Mouse (Mus musculus) kidney, embryonic 15.5 days (tissue): ENCODE data around the gene Nt5c2. TPM values are rescaled to one million over a fixed set of nuclear protein-coding genes. Genes with fewer than 3 reads are reported as not detected.

ENCODE experiments used
- ATAC-seq: fragments of 200-750 bp; cut with Nextera tagmentation; replicated peaks from 2 replicates; pipeline ENCODE4 v1.8.0; 2017; ENCODE audit warnings: moderate TSS enrichment; ENCODE audit not compliant: low FRiP score
- H3K27ac ChIP-seq: fragments of 300-500 bp; sonication (generic); 2 replicates; pipeline ENCODE4 v1.5.1; 2015; ENCODE audit warnings: mild to moderate bottlenecking, inconsistent platforms
- H3K27me3 ChIP-seq: fragments of 300-500 bp; sonication (generic); 2 replicates; pipeline ENCODE4 v1.6.1; 2015; ENCODE audit warnings: inconsistent platforms
- H3K36me3 ChIP-seq: fragments of 300-500 bp; sonication (generic); 2 replicates; pipeline ENCODE4 v1.6.1; 2015; ENCODE audit warnings: inconsistent platforms
- H3K4me1 ChIP-seq: fragments of 300-500 bp; sonication (generic); 2 replicates; pipeline ENCODE4 v1.6.1; 2015; ENCODE audit warnings: inconsistent platforms
- H3K4me2 ChIP-seq: fragments of 300-500 bp; sonication (generic); 2 replicates; pipeline ENCODE4 v1.6.1; 2015; ENCODE audit warnings: moderate library complexity, mild to moderate bottlenecking, inconsistent platforms
- H3K4me3 ChIP-seq: fragments of 300-500 bp; sonication (generic); replicated peaks from 2 replicates; pipeline ENCODE4 v1.5.1; 2015; ENCODE audit warnings: mild to moderate bottlenecking, inconsistent platforms
- H3K9ac ChIP-seq: fragments of 300-500 bp; sonication (generic); 2 replicates; pipeline ENCODE4 v1.6.1; 2015; ENCODE audit warnings: mild to moderate bottlenecking, inconsistent platforms
- H3K9me3 ChIP-seq: fragments of 300-500 bp; sonication (generic); replicated peaks from 2 replicates; pipeline ENCODE4 v1.6.1; 2016; ENCODE audit warnings: inconsistent platforms
- WGBS: fragments of 180-500 bp; shearing (Covaris S2); methylation state at CpG from one replicate; pipeline ENCODE4 v1.1.7; 2015; ENCODE audit warnings: mixed read lengths; 5-methylcytosine and 5-hydroxymethylcytosine counted together
- polyA plus RNA-seq: library from polyadenylated mRNA; unstranded; fragments of >200 nt; fragmentation: Nextera tagmentation; extraction: Ambion mirVana; gene quantifications from 2 replicates; pipeline ENCODE4 v1.2.1, GENCODE M21; 2015

The Nt5c2 gene
- polyA plus RNA-seq, 1 experiment from 2014 or later, result 79.6 TPM

GRCm38 (mm10) chr19:46970121-46970729 lies 44.7 kb downstream of the Nt5c2 start:
- Histone ChIP-seq H3K4me2 (0 out of 2 replicates have a peak overlapping the region, but pooled peaks have one; percentile 5), H3K4me3 (no peak overlapping the region), H3K4me1 (peaks cover 32% of the 10 kb centered on the region), H3K9ac (no peak overlapping the region), H3K9me3 (no peaks in the 10 kb centered on the region), H3K36me3 (no peaks in the 10 kb centered on the region), H3K27ac (peak overlapping the region; percentile 37; the same call in 1 of the 2 replicates), H3K27me3 (no peaks in the 10 kb centered on the region)
- WGBS, result 40% methylated on average over 13 of the region's 13 CpGs
- no peak for ATAC-seq

- Histone ChIP-seq H3K36me3 (no peaks in the 10 kb centered on the region), H3K9me3 (no peaks in the 10 kb centered on the region), H3K4me2 (0 out of 2 replicates have a peak overlapping the region, but pooled peaks have one; percentile 5), H3K27ac (peak overlapping the region; percentile 37; the same call in 1 of the 2 replicates), H3K4me1 (peaks cover 32% of the 10 kb centered on the region), H3K4me3 (no peak overlapping the region), H3K9ac (no peak overlapping the region), H3K27me3 (no peaks in the 10 kb centered on the region)
- WGBS, result 59% methylated on average over 22 of the region's 22 CpGs
- ATAC-seq, result no peak
These were observed 45.5 kb downstream of the Nt5c2 start for GRCm38 (mm10) chr19:46969286-46969985.

GRCm38 (mm10) chr19:46968833-46969232 lies 46.1 kb downstream of the Nt5c2 start:
- Histone ChIP-seq H3K36me3 (no peaks in the 10 kb centered on the region), H3K4me3 (no peak overlapping the region), H3K4me1 (peaks cover 32% of the 10 kb centered on the region), H3K9ac (no peak overlapping the region), H3K4me2 (no peak overlapping the region), H3K9me3 (no peaks in the 10 kb centered on the region), H3K27ac (no peak overlapping the region), H3K27me3 (no peaks in the 10 kb centered on the region)
- WGBS, result 81% methylated on average over 5 of the region's 5 CpGs
- no peak for ATAC-seq

GRCm38 (mm10) chr19:46967861-46968260 lies 47.1 kb downstream of the Nt5c2 start:
- Histone ChIP-seq H3K4me2 (no peak overlapping the region), H3K4me3 (no peak overlapping the region), H3K9me3 (no peaks in the 10 kb centered on the region), H3K27ac (no peak overlapping the region), H3K36me3 (no peaks in the 10 kb centered on the region), H3K27me3 (no peaks in the 10 kb centered on the region), H3K4me1 (peaks cover 41% of the 10 kb centered on the region), H3K9ac (no peak overlapping the region)
- 64% methylated on average over 4 of the region's 4 CpGs for WGBS
- ATAC-seq, result no peak

- 91% methylated on average over 6 of the region's 6 CpGs for WGBS
- ATAC-seq, result no peak
- H3K27me3 ChIP-seq, result no peaks in the 10 kb centered on the region
These were observed 48.6 kb downstream of the Nt5c2 start for GRCm38 (mm10) chr19:46966330-46966729.

GRCm38 (mm10) chr19:46965496-46965895 lies 49.5 kb downstream of the Nt5c2 start:
- peaks cover 37% of the 10 kb centered on the region for H3K4me1 ChIP-seq

More at GRCm38 (mm10) chr19:46966330-46966729, 48.6 kb downstream of the Nt5c2 start:
- Histone ChIP-seq H3K27ac (no peak overlapping the region), H3K9me3 (no peaks in the 10 kb centered on the region), H3K4me1 (peaks cover 38% of the 10 kb centered on the region), H3K9ac (no peak overlapping the region), H3K4me2 (no peak overlapping the region), H3K36me3 (no peaks in the 10 kb centered on the region), H3K4me3 (no peak overlapping the region)

GRCm38 (mm10) chr19:46964353-46964752 lies 50.6 kb downstream of the Nt5c2 start:
- 68% methylated on average over 9 of the region's 9 CpGs for WGBS
- no peaks in the 10 kb centered on the region for H3K27me3 ChIP-seq
- H3K4me3 ChIP-seq, result no peak overlapping the region
- H3K9ac ChIP-seq, result no peak overlapping the region
- no peak for ATAC-seq
- H3K27ac ChIP-seq, result no peak overlapping the region
- H3K4me1 ChIP-seq, result peaks cover 36% of the 10 kb centered on the region
- H3K9me3 ChIP-seq, result no peaks in the 10 kb centered on the region
- H3K4me2 ChIP-seq, result no peak overlapping the region
- no peaks in the 10 kb centered on the region for H3K36me3 ChIP-seq

More at GRCm38 (mm10) chr19:46965496-46965895, 49.5 kb downstream of the Nt5c2 start:
- no peak overlapping the region for H3K4me2 ChIP-seq
- no peak overlapping the region for H3K4me3 ChIP-seq
- no peak overlapping the region for H3K9ac ChIP-seq
- no peaks in the 10 kb centered on the region for H3K36me3 ChIP-seq
- H3K27me3 ChIP-seq, result no peaks in the 10 kb centered on the region
- H3K27ac ChIP-seq, result no peak overlapping the region
- ATAC-seq, result no peak
- no peaks in the 10 kb centered on the region for H3K9me3 ChIP-seq

GRCm38 (mm10) chr19:46963440-46963839 lies 51.5 kb downstream of the Nt5c2 start:
- no peak overlapping the region for H3K4me2 ChIP-seq

GRCm38 (mm10) chr19:46962841-46963240 lies 52.1 kb downstream of the Nt5c2 start:
- Histone ChIP-seq H3K4me2 (peak overlapping the region; percentile 66), H3K4me3 (peak overlapping the region; percentile 86), H3K9me3 (no peaks in the 10 kb centered on the region), H3K36me3 (no peaks in the 10 kb centered on the region; the same call in 1 of the 2 replicates), H3K4me1 (peaks cover 31% of the 10 kb centered on the region), H3K9ac (no peak overlapping the region), H3K27ac (peak overlapping the region; percentile 96), H3K27me3 (no peaks in the 10 kb centered on the region)
- WGBS, result 20% methylated on average over 7 of the region's 7 CpGs
- no peak for ATAC-seq

More at GRCm38 (mm10) chr19:46963440-46963839, 51.5 kb downstream of the Nt5c2 start:
- H3K4me1 ChIP-seq, result peaks cover 31% of the 10 kb centered on the region
- H3K27ac ChIP-seq, result no peak overlapping the region
- no peak overlapping the region for H3K4me3 ChIP-seq
- no peaks in the 10 kb centered on the region for H3K27me3 ChIP-seq
- no peaks in the 10 kb centered on the region for H3K36me3 ChIP-seq
- H3K9me3 ChIP-seq, result no peaks in the 10 kb centered on the region
- H3K9ac ChIP-seq, result no peak overlapping the region
- ATAC-seq, result no peak

GRCm38 (mm10) chr19:46962171-46962772 lies 52.7 kb downstream of the Nt5c2 start:
- Histone ChIP-seq H3K27me3 (no peaks in the 10 kb centered on the region), H3K4me3 (peak overlapping the region; percentile 86), H3K27ac (peak overlapping the region; percentile 96), H3K36me3 (peaks cover 3% of the 10 kb centered on the region), H3K9me3 (no peaks in the 10 kb centered on the region), H3K4me2 (peak overlapping the region; percentile 66), H3K4me1 (peaks cover 31% of the 10 kb centered on the region), H3K9ac (peak overlapping the region; percentile 93)
- WGBS, result under 1% methylated on average over 33 of the region's 54 CpGs
- ATAC-seq, result peak; percentile 93

- peak; percentile 91 for ATAC-seq
- H3K9me3 ChIP-seq, result no peaks in the 10 kb centered on the region
- peak overlapping the region; percentile 93 for H3K9ac ChIP-seq
- no peaks in the 10 kb centered on the region for H3K27me3 ChIP-seq
- peaks cover 3% of the 10 kb centered on the region for H3K36me3 ChIP-seq
- H3K27ac ChIP-seq, result peak overlapping the region; percentile 96
- WGBS, result under 1% methylated on average over 22 of the region's 36 CpGs
- peaks cover 31% of the 10 kb centered on the region for H3K4me1 ChIP-seq
- H3K4me3 ChIP-seq, result peak overlapping the region; percentile 86
- peak overlapping the region; percentile 66 for H3K4me2 ChIP-seq
These were observed 53.3 kb downstream of the Nt5c2 start for GRCm38 (mm10) chr19:46961652-46962051.

- Histone ChIP-seq H3K4me1 (peaks cover 31% of the 10 kb centered on the region), H3K27me3 (no peaks in the 10 kb centered on the region), H3K4me3 (peak overlapping the region; percentile 86), H3K4me2 (peak overlapping the region; percentile 66), H3K9me3 (no peaks in the 10 kb centered on the region), H3K36me3 (peaks cover 3% of the 10 kb centered on the region), H3K9ac (peak overlapping the region; percentile 93), H3K27ac (peak overlapping the region; percentile 96)
- 4% methylated on average over 22 of the region's 22 CpGs for WGBS
- ATAC-seq, result no peak
These were observed 53.8 kb downstream of the Nt5c2 start for GRCm38 (mm10) chr19:46961047-46961651.
